Mouse (Mus musculus) left cerebral cortex, adult 8-10 months (tissue): Measurements from ENCODE around the gene Gm3238. TPM values are rescaled to one million over a fixed set of nuclear protein-coding genes. Genes with fewer than 3 reads are reported as not detected.
"Not testable (repeated sequence)": the region's sequence is repeated elsewhere in the genome, so short reads cannot be mapped to it uniquely, and the experiment has no call there.

Experiments
- DNase-seq, 2 experiments: peaks; one replicate each; pipeline ENCODE4 v3.0.0; 2022; ENCODE audit warnings: low spot score in 2 of 2
- total RNA-seq, 4 experiments: library from RNA; stranded (reverse); gene quantifications; 2 replicates each; pipeline ENCODE4 v1.2.4; 2022

The Gm3238 gene
- not detected for total RNA-seq

DNA sequence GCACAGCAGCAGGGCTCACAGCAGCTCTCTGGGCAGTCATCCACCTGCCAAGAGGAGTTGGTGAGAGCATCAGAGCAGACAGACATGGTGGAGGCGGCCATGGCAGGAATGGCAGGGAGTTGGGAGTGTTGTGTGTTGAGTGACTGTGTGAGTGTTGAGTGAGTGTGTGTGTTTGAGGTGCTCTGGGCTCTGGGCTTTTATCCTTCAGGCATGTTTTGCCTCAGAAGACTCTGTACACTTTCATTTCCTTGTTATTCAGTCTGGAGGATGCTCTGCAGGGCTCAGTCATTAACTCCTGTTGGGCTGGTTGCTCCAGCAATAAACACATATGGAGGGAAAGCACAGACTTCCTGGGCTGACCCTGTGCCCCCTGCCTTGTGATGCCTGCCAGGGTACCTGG is at the start of gene Gm3238:
Gene Gm3238 (minus strand): TSS at position 101 of the 400 bp plus-strand sequence.
- not testable (repeated sequence) for DNase-seq

DNA sequence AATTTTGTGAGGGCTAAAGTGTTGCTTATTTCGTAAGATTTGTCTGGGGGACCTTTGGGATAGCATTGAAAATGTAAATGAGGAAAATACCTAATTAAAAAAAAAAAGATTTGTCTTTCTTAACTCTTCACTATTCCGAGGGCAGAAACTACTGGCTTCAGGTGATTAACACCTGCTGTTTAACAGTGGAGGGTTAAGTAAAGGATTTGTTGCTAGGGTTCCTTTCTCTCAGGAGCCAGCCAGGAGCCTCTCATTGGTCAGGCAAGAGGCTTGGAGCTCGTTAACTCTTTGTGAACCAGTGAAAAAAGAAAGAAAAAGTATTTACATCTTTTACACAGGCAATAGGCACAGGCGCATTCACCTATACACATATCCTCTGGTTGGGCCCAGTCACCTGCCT is 48.1 kb upstream of the Gm3238 start:
- no peak for DNase-seq

DNA sequence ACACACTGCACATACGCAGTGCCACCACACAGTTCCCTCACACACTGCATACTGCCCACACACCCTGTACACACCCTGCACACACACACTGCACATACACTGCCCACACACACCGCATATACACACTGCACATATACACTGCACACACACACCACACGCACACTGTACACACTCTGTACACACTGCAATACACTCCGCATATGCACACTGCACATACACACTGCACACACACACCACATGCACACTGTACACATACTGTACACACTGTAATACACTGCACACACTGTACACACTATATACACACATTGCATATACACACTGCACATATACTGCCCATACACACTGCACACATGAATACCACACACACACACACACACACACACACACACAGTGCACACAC is 47.4 kb upstream of the Gm3238 start:
- DNase-seq = no peak

DNA sequence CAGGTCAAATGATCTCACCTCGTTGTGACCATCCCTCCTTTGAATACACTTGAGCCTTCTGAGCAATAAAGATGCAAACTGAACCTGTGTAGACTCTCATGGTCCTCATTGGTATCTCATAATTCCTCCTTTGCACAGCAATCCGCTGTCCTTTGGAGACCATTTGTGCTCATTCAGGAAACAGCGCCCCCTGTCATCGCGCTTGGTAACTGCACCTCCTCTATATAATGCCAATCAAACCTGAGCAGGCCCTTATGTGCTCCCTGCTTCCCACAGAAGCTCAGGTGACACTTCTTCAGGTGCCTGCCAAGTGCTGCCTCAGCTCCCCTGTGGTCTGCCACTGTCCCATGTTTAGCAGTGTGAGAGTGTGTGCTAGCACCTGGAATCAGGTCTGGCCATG is 44.4 kb upstream of the Gm3238 start:
- DNase-seq = no peak

DNA sequence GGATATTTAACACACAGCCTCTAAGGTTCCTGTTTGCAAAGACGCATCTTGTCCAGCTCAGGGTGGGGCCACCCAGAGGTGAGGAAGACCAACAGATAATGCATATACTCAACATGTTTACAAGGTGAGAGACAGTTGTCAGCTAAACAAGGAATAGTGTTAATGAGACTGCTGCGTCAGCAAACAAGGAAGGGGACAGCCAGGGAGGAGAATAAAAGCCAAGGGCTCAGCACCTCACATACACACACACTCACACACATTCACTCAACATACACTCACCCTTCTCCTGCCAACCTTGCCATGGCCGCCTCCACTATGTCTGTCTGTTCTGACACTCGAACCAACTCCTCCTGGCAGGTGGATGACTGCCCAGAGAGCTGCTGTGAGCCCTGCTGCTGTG is 43.3 kb upstream of the Gm3238 start, which contains the start of gene Gm2696:
Gene Gm2696 (plus strand): TSS at position 301 of the 400 bp plus-strand sequence.
- DNase-seq = no peak

DNA sequence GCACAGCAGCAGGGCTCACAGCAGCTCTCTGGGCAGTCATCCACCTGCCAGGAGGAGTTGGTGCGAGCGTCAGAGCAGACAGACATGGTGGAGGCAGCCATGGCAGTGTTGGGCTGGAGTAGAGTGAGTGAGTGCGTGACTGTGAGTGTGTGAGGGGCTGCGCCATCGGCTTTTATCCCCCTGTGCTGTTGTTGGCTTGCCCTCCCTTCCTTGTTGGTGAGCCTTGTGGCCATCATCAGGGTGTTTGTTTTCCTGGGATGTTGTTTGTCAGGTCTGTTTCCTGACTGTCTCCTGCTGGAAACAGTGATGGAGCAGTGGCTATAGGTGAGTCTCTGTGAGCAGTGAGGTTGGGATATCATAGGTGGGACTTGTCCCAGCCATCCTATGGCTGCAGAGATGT is 40.6 kb upstream of the Gm3238 start, which contains the start of gene Gm9507:
Gene Gm9507 (minus strand): TSS at position 101 of the 400 bp plus-strand sequence.
- DNase-seq = no peak

DNA sequence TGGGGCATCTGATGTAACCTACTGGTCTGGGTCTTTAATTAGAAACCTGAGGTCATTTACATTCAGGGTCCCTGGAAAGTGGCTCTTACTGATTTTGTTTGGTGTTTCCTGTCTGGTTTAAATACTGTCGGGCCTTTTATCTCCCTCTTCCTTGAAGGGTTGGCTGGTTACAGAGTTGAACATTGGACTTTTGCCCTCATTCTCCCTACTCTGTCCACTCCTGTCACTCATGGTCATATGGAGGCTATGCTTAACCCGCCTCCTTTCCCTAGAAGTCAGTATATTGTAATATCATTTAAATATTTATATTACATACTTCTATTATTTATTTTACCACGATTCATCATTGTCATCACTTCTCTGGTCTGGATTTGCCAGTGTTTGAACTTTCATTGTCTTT is 33.0 kb upstream of the Gm3238 start:
- no peak for DNase-seq

DNA sequence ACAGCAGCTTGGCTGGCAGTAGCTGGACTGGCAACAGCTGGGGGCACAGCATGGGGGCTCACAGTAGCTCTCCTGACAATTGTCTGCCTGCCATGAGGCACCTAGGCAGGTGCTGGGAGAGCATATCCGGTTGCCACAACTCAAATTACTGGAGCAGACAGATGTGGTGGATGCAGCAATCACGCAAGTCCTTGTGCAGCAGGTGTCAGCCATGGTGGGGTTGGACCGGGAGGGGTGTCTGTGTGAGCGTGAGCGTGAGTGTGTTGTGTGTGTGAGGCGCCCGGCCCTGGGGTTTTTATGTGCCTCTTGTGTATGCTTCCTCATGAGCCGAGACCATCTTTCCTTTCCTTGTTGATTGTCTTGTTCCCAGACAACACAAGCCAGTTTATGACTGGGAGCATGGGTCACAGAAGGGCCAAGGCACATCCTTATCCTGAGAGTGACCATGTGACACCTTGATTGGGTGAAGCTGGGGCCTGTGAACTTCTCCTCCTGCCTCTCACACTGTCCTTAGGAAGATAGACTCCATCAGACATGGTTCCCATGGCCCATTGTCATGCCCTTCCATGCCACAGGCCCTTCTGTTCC is 27.9 kb upstream of the Gm3238 start, which contains the start of gene Gm19668:
Gene Gm19668 (minus strand): TSS at position 213 of the 588 bp plus-strand sequence.
- DNase-seq = no peak

DNA sequence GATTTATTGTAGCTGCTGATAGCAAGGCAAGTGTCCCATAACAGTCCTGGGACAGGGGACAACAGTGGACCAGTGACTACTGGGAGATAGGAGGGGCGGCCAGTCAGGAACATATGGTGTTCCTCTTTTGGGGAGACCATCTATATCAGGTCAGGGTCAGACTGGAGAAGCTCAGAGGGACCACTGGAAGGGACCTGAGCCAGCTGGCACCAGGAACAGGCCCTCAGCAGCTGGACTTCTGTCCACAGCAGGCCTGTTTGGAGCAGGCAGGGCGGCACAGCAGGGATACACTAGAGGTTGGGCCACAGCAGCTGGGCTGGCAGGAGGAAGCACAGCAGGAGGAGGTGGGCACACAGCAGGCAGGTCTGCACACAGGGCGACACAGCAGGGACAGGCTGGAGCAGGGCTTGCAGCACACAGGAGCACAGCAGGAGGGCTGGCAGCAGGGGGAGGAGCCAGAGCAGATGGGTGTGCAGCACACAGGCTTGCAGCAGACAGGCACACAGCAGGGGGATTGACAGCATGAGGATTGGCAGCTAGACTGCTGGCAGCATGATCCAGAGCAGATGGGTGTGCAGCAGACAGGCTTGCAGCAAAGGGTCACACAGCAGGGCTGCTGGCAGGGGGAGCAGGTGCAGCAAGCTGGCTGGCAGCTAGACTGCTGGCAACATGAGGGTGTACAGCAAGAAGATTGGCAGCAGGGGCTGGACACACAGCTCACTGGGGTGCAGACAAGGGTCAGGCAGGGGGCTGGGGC is 27.2 kb upstream of the Gm3238 start:
- DNase-seq = not testable (repeated sequence)

DNA sequence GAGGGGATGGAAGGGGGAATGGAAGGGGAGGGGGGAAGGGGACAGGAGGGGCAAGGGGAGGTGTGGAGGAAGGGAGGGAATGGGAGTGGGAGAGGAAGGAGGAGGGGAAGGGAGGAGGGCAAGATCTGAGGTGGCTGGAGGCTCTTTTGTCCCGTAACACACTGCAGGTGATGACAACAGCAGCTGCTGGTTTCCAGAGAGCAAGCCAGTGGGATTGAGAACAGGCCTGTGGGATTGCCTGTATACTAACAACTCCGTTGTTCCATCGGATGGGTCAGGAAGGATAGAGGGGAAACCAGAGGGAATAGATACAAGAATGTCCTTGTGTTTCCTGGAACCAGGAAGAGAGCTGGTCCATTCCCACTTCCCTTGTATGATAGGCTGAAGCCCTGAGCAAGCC is 26.6 kb upstream of the Gm3238 start:
- DNase-seq = no peak

DNA sequence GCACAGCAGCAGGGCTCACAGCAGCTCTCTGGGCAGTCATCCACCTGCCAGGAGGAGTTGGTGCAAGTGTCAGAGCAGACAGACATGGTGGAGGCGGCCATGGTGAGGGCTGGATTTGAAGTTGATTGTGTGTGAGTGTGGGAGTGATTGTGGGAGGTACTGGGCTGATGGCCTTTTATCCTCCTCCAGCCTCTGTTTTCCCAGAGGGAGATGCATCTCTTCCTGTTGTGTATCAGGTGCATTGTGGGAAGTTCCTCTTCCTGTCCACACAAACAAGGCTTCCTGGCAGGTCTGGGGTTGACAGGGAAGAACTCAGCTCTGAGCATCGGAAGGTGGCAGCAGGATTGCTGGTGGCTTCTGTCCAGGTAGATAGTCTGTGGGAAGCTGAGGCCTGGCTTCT is 23.9 kb upstream of the Gm3238 start, which contains the start of gene Gm9639:
Gene Gm9639 (minus strand): TSS at position 101 of the 400 bp plus-strand sequence.
- DNase-seq = peak in 1 of 2 experiments; percentile 17

DNA sequence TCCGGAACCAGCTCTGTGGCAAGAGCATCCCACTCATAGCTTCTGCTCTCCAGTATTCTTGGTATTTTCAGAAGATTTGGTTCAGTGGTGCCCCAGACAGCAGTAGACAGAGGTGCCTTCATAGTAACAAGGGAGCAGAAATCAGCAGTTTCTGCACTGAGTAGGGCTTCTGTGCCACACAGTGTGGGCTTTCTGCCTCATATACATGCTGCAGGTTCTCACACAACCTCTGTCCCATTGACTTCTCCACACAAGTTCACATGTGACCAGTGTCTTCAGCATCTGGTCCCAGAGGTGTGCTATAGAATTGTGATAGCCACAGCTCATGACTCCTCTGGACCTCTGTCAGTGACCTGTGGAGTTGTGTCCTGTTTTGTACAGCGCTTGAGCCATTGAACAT is 17.5 kb upstream of the Gm3238 start:
- DNase-seq = no peak

DNA sequence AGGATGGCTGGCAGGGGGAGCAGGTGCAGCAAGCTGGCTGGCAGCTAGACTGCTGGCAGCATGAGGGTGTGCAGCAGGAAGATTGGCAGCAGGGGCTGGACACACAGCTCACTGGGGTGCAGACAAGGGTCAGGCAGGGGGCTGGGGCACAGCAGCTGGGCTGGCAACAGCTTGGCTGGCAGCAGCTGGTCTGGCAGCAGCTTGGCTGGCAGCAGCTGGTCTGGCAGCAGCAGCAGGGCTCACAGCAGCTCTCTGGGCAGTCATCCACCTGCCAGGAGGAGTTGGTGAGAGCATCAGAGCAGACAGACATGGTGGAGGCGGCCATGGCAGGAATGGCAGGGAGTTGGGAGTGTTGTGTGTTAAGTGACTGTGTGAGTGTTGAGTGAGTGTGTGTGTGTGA is 16.8 kb upstream of the Gm3238 start, which contains the start of gene Gm7137:
Gene Gm7137 (minus strand): TSS at position 325 of the 400 bp plus-strand sequence.
- DNase-seq = peak in 1 of 2 experiments; percentile 30

DNA sequence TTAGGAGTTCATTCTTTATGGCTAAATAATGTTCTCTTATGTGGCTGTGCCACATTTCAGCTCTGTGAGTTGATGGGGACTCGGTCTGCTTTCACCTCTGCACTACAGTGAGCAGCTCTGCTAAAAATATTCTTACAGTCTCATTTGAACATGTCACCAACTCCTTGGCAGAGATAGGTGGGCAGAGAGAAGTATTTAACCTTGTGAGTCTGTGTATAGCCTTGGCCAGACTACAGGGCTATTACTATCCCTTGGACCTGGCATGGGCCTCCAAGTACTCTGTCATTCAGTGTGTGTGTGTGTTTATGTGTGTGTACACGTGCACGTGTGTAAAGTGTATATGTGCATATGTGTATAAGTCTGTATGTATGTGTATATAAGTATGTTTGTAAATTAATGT is 12.3 kb upstream of the Gm3238 start:
- not testable (repeated sequence) for DNase-seq

DNA sequence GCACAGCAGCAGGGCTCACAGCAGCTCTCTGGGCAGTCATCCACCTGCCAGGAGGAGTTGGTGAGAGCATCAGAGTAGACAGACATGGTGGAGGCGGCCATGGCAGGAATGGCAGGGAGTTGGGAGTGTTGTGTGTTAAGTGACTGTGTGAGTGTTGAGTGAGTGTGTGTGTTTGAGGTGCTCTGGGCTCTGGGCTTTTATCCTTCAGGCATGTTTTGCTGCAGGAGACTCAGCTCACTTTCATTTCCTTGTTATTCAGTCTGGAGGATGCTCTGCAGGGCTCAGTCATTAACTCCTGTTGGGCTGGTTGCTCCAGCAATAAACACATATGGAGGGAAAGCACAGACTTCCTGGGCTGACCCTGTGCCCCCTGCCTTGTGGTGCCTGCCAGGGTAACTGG is 11.3 kb upstream of the Gm3238 start, which contains the start of gene Gm3250:
Gene Gm3250 (minus strand): TSS at position 101 of the 400 bp plus-strand sequence.
- not testable (repeated sequence) for DNase-seq

DNA sequence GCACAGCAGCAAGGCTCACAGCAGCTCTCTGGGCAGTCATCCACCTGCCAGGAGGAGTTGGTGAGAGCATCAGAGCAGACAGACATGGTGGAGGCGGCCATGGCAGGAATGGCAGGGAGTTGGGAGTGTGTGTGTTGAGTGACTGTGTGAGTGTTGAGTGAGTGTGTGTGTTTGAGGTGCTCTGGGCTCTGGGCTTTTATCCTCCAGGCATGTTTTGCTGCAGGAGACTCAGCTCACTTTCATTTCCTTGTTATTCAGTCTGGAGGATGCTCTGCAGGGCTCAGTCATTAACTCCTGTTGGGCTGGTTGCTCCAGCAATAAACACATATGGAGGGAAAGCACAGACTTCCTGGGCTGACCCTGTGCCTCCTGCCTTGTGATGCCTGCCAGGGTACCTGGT is 5.7 kb upstream of the Gm3238 start, which contains the start of gene Gm7138:
Gene Gm7138 (minus strand): TSS at position 101 of the 400 bp plus-strand sequence.
- not testable (repeated sequence) for DNase-seq

DNA sequence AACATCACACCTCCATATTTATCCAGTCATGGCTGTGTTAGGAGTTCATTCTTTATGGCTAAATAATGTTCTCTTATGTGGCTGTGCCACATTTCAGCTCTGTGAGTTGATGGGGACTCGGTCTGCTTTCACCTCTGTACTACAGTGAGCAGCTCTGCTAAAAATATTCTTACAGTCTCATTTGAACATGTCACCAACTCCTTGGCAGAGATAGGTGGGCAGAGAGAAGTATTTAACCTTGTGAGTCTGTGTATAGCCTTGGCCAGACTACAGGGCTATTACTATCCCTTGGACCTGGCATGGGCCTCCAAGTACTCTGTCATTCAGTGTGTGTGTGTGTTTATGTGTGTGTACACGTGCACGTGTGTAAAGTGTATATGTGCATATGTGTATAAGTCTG is 1.0 kb upstream of the Gm3238 start:
- DNase-seq = not testable (repeated sequence)

DNA sequence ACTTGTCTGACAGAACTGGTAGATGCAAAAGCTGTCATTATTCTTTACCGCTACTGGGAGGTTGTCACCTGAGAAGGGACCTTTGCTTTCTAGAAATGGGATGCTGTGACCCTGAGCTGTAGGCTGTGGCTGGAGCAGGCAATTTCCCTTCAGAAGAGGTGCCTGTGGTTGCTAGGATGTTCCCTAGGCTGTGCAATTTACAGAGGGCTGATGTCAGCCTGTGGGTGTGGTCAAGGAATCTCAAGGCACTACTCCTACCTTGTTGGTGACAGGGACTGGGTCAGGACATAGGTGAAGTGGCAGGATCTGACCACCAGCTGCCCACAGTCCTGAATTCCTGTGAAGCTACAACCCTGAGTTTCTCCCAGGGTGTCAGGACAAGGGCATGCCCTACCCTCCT is 1.4 kb downstream of the Gm3238 start:
- no peak for DNase-seq

DNA sequence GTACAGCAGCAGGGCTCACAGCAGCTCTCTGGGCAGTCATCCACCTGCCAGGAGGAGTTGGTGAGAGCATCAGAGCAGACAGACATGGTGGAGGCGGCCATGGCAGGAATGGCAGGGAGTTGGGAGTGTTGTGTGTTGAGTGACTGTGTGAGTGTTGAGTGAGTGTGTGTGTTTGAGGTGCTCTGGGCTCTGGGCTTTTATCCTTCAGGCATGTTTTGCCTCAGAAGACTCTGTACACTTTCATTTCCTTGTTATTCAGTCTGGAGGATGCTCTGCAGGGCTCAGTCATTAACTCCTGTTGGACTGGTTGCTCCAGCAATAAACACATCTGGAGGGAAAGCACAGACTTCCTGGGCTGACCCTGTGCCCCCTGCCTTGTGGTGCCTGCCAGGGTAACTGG is 11.5 kb downstream of the Gm3238 start, which contains the start of gene Gm3233:
Gene Gm3233 (minus strand): TSS at position 101 of the 400 bp plus-strand sequence.
- not testable (repeated sequence) for DNase-seq

DNA sequence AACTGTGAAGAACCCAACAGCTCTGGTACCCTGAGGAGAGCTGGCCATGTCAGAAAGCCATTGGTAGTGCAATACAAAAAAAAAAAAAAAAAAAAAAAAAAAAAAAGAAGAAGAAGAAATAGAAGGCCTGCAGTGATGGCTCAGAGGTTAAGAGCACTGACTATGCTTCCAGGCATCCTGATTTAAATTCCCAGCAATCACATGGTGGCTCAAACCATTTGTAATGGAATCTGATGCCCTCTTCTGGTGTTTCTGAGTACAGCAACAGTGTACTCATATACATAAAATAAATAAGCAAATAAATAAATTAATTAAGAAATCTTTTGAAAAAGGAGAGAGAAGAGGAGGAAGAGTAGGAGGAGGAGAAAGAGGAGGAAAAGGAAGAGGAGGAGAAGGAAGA is 17.7 kb downstream of the Gm3238 start:
- no peak for DNase-seq

DNA sequence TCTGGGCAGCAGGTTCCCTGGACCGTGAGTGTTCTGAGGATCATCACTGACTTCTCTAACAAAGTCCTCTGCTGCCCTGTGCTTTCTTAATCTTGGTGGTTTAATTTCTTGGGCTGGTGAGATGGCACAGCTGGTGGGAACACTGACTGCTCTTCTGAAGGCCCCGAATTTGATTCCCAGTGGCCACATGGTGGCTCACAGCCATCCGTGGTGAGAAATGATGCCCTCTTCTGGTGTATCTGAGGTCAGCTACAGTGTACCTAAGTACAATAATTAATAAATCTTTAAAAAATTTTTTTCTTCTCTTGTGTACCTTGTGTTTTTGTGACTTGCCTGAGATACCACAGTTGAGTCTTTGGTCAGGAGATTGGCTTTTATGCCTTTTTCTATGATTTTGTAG is 18.8 kb downstream of the Gm3238 start:
- DNase-seq = not testable (repeated sequence)

DNA sequence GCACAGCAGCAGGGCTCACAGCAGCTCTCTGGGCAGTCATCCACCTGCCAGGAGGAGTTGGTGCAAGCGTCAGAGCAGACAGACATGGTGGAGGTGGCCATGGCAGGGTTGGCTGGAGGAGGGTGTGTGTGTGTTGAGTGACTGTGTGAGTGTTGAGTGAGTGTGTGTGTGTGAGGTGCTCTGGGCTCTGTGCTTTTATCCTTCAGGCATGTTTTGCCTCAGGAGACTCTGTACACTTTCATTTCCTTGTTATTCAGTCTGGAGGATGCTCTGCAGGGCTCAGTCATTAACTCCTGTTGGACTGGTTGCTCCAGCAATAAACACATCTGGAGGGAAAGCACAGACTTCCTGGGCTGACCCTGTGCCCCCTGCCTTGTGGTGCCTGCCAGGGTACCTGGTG is 19.9 kb downstream of the Gm3238 start, which contains the start of gene Gm9736:
Gene Gm9736 (minus strand): TSS at position 101 of the 400 bp plus-strand sequence.
- not testable (repeated sequence) for DNase-seq
